Mouse (Mus musculus) CH12.LX (cell line): ENCODE measurements at regions not wholly inside any gene's neighbourhood (a gene's known extent, or its start where the extent isn't known, plus 50 kb on each side); places are given as distances from the start of the nearest gene placed in this dataset.

Experiments
- CTCF ChIP-seq, 2 experiments: IDR thresholded peaks in 1 of 2; conservative IDR thresholded peaks in 1 of 2; 2 replicates each; pipeline ENCODE4 v1.5.1; 2011 to 2012; ENCODE audit warnings: low read depth in 2 of 2, low read length in 2 of 2, improper control_type of control experiment in 1 of 2, inconsistent platforms in 1 of 2, mild to moderate bottlenecking in 1 of 2, moderate library complexity in 1 of 2
- GABPA ChIP-seq: IDR thresholded peaks from 2 replicates; pipeline ENCODE4 v1.6.1; 2012; ENCODE audit warnings: low read depth, low read length, improper control_type of control experiment, inconsistent platforms; ENCODE audit not compliant: insufficient replicate concordance
- JUND ChIP-seq: conservative IDR thresholded peaks from 2 replicates; pipeline ENCODE4 v1.6.1; 2011; ENCODE audit warnings: low read depth, low read length, improper control_type of control experiment
- POLR2A ChIP-seq: IDR thresholded peaks from 2 replicates; pipeline ENCODE4 v1.6.1; 2011; ENCODE audit warnings: low read depth, mild to moderate bottlenecking, improper control_type of control experiment, low read length
- TCF12 ChIP-seq: IDR thresholded peaks from 2 replicates; pipeline ENCODE4 v1.6.1; 2014; ENCODE audit warnings: low read depth, mild to moderate bottlenecking, inconsistent platforms, low read length, improper control_type of control experiment
- ZKSCAN1 ChIP-seq: IDR thresholded peaks from 2 replicates; pipeline ENCODE4 v1.6.1; 2012; ENCODE audit warnings: low read depth, inconsistent platforms, low read length, improper control_type of control experiment, borderline replicate concordance

- TF ChIP-seq JUND: no peak
- TF ChIP-seq CTCF (conservative IDR thresholded peaks at IDR 0.05 in 1 of 2, IDR thresholded peaks at IDR 0.05 in 1 of 2; ENCODE audit: low read depth in 2 of 2, low read length in 2 of 2): no peak
- TF ChIP-seq ZKSCAN1: no peak
- TF ChIP-seq GABPA: no peak
- TF ChIP-seq TCF12: no peak
- TF ChIP-seq POLR2A: no peak
Measured at GRCm38 (mm10) chrX:11181855-11182254, 117.2 kb upstream of the H2al1a start.
